Mouse (Mus musculus): ENCODE data around the gene Rgmb. TPM values are rescaled to one million over a fixed set of nuclear protein-coding genes. Genes with fewer than 3 reads are reported as not detected.

The Rgmb gene
- total and polyA plus RNA-seq, 3 experiments, result 12.3 to 60.9 (median 16.4) TPM

DNA sequence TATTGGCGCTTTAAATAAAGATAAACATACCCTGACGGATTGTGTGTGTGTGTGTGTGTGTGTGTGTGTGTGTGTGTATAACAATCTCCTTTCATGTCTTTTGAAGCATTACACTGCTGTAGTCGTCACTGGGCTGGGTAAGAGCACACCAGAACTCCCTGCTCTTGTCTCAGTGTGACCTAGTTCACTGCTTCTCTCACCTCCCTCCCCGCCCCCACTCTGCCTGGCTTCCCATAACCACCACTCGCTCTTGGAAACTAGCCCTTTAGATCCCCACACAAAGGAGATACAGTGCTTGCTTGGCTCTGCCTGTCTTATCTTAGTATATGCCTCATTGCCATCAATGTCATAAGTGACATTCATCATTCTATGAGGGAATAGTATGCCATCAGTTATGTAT lies 54.5 kb downstream of the Rgmb start:
- no peak for DNase-seq

DNA sequence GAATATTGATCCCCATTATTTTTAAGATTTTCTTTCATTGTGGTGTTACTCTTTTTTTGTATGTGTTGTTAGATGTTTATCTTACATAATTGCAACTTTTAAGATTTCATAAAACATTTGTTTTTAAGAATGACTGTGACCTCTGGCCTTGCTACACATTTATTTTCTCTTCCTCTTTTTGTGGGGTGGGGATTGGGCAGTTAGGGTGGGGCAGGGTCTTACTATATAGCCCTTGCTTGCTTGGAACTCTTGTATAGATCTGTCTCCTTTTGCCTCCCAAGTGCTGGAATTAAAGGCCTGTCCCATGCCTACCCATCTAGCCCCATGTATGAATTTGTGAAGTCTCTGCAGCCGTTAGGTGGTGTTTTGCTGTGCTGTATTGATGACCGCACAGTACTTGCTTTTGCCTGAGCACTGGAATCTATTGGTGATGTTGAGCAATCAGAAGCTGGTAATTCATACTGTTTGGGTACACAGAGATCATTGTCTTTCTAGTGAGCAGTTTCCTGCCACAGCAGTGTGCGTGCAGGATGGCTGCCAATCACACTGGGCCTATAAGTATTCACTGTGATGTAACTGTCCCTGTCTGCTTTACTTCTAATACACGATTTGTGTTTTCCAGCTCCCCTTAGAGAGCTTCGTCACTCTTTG lies 56.1 kb downstream of the Rgmb start:
- no peak for DNase-seq

DNA sequence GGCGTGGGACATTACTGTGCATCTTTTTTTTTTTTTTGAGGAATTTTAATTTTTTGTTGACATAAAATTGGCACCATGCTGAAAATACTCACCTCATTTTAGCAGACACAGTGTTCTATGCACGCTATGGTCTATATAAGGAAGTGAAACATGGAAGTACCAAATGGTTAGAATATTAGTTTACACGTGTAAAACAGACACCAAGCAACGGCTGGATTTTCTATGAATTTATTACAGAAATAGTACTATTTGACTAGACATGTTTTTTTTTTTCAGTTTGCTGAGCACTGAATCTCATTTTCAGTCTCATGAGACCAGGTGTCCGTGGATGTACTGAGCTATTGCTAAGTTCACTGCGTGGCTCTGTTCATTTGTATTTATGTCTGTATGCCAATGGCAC lies 56.9 kb downstream of the Rgmb start:
- DNase-seq, result no peak

DNA sequence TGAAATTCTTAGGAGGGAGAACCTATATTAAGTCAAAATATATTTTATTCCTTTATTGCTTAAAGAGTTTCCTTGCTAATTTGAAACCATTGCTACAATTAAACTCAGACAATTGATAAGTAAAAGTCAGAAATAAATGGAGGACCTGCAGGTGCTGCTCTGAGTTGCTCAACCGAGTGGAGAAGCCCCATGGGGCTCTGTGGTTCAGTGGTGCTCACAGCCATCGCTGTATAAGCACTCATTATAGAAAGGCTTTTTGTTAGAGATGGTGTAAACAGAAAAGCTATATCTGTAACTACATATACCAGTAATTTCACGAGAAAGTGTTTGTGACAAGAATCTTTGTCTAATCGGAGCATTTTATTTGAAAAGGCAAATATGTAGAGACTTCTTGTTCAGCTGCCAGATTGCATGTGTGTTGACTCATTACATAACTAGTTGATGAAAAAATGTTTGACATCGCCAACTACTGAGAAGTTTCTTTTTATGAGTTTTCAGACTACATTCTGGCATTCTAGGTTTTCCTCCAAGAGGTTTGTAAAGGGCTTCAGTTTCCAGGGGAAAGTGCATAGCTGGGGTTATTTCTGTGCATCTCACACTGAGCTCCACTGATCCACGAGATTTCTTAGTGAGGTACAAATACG lies 61.6 kb downstream of the Rgmb start:
- DNase-seq, result no peak

DNA sequence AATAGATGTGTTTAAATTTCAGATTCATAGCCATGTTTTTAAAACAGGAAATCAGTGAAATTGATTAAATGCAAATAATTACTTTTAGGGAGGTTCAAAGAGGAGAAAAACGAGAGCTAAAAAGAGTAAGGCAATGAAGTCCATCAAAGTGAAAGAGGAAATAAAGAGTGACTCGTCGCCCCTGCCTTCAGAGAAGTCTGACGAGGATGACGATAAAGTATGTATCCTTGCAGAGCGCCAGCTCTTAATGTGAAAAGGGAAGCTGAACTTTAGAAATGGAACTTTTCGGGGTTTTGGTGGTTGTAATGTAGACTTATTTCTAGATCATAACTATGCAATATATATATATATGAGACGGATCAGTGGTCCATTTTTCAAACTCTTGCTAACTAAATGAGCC lies 69.6 kb downstream of the Rgmb start:
- no peak for DNase-seq

Other genes with a start within 250 kb of the Rgmb start
- 10 to 100 TPM; 28.5 to 35.1 TPM for gene Chd1, start 126.1 kb downstream of the Rgmb start, total RNA-seq (2021)
- 12.5 and 16.2 TPM in 2 replicates for gene Chd1, start 126.1 kb downstream of the Rgmb start, polyA plus RNA-seq (2012; rRNA removed)